Mouse (Mus musculus): Measurements from ENCODE around the gene Tspan18. TPM values are rescaled to one million over a fixed set of nuclear protein-coding genes. Genes with fewer than 3 reads are reported as not detected.

The Tspan18 gene
- total RNA-seq, 2 experiments from 2014 or later, result 39.1 to 40.2 TPM

DNA sequence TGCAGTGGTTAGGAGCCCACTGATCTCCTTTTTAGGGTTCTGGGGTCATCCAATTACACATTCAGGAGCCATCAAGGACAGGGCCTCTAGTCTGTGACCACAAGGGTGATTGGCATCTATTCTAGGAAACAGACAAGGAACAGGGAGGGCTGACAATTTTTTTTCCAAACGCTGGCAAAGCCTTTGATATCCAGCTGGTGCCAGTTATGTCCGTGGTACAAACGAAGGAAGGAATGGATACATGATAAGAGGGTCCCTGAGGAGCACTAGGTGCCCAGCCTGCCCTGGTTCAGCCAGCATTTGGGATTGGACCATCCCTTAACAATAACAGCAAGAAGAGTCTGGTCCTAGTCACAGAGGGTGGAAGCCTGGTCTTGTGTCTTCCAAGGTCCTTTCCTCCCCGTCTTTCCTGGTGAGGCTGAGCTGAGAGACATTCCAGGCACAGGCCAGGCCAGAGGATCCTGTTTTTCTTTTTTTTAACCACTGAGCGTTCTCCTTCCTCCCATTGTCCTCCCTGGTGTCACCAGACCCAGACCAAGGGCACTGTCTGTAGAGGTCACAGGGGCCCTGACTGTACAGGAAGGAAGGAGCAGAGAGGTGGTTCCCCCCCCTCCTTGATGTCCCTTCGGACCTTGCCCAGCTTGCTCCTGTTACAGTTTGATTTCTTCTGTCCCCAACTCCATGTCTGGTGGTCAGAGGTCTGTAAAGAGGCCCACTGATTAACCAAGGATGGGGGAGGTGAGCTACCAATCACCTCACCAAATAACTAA, 72.6 kb downstream of the Tspan18 start:
- Histone ChIP-seq H3K4me3 (no peak overlapping the region), H3K27ac (no peak overlapping the region)
- no peak for DNase-seq (ENCODE audit: low spot score in 2 of 2)
- TF ChIP-seq CTCF (conservative IDR thresholded peaks at IDR 0.05), result no peak

DNA sequence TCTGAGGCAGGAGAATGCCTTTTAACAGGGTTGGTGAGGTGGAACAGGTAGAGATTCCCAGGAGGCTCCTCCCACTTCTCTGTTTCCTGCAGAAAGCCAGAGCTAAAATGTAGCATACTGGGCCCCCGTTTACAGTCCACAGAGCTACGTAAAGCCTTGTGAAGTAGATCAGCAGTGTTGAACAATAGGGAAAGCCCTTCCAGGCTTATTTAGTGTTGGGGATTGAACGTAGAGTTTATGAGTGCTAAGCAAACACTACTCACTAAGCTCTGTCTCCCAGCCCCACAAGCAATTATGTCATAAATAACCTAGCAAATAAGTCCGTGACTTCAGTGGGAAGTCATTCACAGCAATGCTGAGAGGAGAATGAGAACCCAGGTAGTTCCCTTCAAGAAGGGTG, 76.7 kb downstream of the Tspan18 start:
- 0 out of 2 replicates have a peak overlapping the region, but pooled peaks have one; percentile 48 for H3K27ac ChIP-seq
- DNase-seq (ENCODE audit: low spot score in 2 of 2), result no peak
- TF ChIP-seq CTCF (conservative IDR thresholded peaks at IDR 0.05), result no peak
- H3K4me3 ChIP-seq, result no peak overlapping the region

DNA sequence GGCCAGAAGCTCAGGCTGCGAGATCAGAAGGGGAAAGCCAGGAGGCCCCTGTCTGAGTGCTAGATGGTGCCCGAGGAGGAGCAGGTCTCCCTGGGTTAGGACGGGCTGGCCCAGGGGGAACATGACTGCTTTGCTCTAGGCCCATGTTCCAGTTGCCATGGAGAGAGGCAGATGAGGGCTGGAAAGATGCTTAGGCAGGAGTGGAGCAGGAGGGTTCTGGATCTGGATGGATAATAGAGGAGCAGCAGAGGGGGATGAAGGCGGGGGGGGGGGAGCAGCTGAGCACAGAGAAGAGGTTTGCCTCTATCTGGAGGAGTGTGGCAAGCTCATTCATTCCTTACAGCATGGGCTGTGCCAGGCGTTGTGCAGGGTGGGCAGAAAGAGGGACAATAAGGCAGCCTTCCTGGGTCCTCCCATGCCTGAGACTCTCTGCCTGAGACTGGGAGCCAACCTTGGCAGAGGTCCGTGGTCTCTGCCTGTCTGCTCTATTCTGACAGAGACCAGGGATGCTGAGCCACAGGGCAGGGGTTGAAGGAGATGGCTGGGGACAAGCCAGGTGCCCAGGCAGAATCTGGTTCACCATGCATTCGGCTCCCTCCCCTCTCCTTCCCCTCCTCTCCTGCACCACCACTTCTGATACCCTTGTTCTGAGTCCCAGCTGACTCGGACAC, 77.4 kb downstream of the Tspan18 start:
- DNase-seq (ENCODE audit: low spot score in 2 of 2), result no peak
- Histone ChIP-seq H3K27ac (0 out of 2 replicates have a peak overlapping the region, but pooled peaks have one; percentile 48), H3K4me3 (no peak overlapping the region)
- TF ChIP-seq CTCF (conservative IDR thresholded peaks at IDR 0.05), result no peak

DNA sequence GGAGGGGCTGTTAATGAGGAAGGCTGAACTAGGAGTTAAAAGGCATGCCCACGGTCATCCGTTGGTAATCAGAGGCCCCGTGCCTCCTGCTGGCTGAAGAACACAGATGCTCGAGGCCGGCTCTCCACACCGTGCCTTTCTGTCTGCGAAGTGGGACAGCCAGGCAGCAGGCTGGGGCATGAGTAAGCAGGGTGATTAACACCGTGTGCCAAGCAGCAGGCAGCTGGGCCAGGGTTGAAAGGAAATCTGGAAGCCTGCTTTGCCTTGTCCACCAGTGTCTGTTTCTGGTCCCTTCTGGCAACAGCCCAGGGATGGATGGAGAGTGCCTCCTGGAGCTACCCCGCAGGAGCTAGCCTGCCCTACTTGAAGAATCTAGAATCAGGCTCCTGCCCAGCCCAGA, 81.9 kb downstream of the Tspan18 start:
- peak overlapping the region; percentile 36; the same call in 1 of the 2 replicates for H3K27ac ChIP-seq
- TF ChIP-seq CTCF (conservative IDR thresholded peaks at IDR 0.05), result peak; percentile 42

GRCm38 (mm10) chr2:93250611-93251010, 83.7 kb downstream of the Tspan18 start:
- Histone ChIP-seq H3K27ac (no peak overlapping the region), H3K4me3 (no peak overlapping the region)
- TF ChIP-seq CTCF (conservative IDR thresholded peaks at IDR 0.05), result no peak
- DNase-seq (ENCODE audit: low spot score in 2 of 2), result no peak

More for the DNA sequence above, 81.9 kb downstream of the Tspan18 start:
- peak; percentile 27 to 69 for DNase-seq (ENCODE audit: low spot score in 2 of 2)
- H3K4me3 ChIP-seq, result no peak overlapping the region

GRCm38 (mm10) chr2:93249058-93249457, 85.2 kb downstream of the Tspan18 start:
- Histone ChIP-seq H3K27ac (no peak overlapping the region), H3K4me3 (no peak overlapping the region)
- no peak for DNase-seq (ENCODE audit: low spot score in 2 of 2)
- no peak for TF ChIP-seq CTCF (conservative IDR thresholded peaks at IDR 0.05)

DNA sequence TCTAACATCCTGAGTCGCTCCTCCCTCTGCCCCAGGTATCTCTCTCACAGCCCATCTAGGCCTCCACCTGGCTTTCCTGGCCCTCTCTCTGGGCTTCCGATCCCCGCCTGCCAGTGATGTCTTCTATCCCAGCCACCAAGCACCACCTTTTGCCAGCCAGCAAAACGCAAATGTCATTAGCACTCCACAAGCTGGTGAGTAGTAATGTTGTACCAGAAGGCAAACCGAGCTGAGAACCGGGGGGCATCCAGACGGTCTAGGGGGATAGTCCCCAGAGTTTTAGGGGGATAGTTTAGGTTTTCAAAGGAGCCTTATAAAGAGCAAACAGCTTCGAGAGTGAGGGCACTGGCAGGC, 90.2 kb downstream of the Tspan18 start:
- Histone ChIP-seq H3K4me3 (no peak overlapping the region), H3K27ac (no peak overlapping the region)
- TF ChIP-seq CTCF (conservative IDR thresholded peaks at IDR 0.05), result no peak
- DNase-seq (ENCODE audit: low spot score in 2 of 2), result no peak

DNA sequence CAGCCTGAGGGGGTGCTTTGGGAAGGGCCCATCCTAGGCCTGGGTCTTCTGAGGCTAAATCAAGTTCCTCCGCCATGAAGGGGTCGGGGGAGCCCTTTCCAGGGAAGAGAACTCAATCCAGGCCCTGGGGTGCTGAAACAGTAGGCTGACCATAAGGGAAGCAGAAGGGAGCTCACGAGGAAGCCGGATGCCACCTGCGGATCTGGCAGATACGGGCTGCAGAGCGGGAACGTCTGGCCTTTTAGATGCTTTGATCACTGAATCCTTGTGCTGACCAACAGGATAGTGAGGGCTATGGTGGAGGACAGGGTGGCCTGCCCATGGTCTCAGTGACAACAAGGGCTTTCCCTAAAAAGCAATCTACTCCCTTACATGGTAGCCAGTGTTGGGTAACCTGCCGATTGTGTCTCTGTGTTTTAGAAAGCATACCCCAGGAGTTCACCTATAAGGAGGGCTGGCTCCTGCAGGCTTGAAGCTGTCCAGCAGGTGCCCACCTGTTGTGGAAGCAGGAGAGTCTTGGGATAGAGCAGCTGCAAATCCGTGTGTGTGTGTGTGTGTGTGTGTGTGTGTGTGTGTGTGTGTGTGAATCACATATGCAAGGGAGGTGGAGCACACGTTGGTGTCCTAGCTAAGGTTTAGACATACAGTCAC, 90.7 kb downstream of the Tspan18 start:
- H3K4me3 ChIP-seq, result no peak overlapping the region
- DNase-seq (ENCODE audit: low spot score in 2 of 2), result no peak
- no peak for TF ChIP-seq CTCF (conservative IDR thresholded peaks at IDR 0.05)
- no peak overlapping the region for H3K27ac ChIP-seq

GRCm38 (mm10) chr2:93242166-93242565, 92.1 kb downstream of the Tspan18 start:
- no peak for TF ChIP-seq CTCF (conservative IDR thresholded peaks at IDR 0.05)
- Histone ChIP-seq H3K4me3 (no peak overlapping the region), H3K27ac (no peak overlapping the region)
- DNase-seq (ENCODE audit: low spot score in 2 of 2), result no peak

GRCm38 (mm10) chr2:93238864-93239263, 95.4 kb downstream of the Tspan18 start:
- H3K27ac ChIP-seq, result no peak overlapping the region
- no peak for TF ChIP-seq CTCF (conservative IDR thresholded peaks at IDR 0.05)
- H3K4me3 ChIP-seq, result no peak overlapping the region
- no peak for DNase-seq (ENCODE audit: low spot score in 2 of 2)

GRCm38 (mm10) chr2:93237055-93237454, 97.2 kb downstream of the Tspan18 start:
- Histone ChIP-seq H3K4me3 (no peak overlapping the region), H3K27ac (no peak overlapping the region)
- no peak for DNase-seq (ENCODE audit: low spot score in 2 of 2)
- TF ChIP-seq CTCF (conservative IDR thresholded peaks at IDR 0.05), result no peak

DNA sequence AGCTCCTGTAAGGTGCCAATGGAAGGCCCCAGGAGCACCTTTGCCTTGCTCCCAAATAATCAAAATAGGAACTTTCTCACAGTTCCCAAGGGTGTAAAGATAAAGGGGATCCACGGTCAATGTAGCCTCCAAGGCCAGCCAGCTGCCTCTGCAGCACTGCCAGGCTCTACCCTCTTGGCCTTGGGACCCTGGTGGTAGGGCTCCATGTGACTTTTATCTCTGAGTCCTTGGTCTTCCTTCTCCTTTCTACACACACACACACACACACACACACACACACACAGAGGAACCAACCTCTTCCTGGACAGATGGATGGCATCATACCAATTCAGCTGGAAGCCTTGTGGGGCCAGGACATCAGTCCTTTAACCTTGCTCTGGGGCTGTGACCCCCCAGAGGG, 102.2 kb downstream of the Tspan18 start:
- no peak overlapping the region for H3K27ac ChIP-seq
- no peak for TF ChIP-seq CTCF (conservative IDR thresholded peaks at IDR 0.05)
- no peak for DNase-seq (ENCODE audit: low spot score in 2 of 2)
- H3K4me3 ChIP-seq, result no peak overlapping the region

- Histone ChIP-seq H3K4me3 (no peak overlapping the region), H3K27ac (peak overlapping the region; percentile 86)
- DNase-seq (ENCODE audit: low spot score in 2 of 2), result no peak
- no peak for TF ChIP-seq CTCF (conservative IDR thresholded peaks at IDR 0.05)
Measured at GRCm38 (mm10) chr2:93228480-93228824, 105.9 kb downstream of the Tspan18 start.

Data from layer of hippocampus, adult 2 months (tissue).